In the genomic region with DNA sequence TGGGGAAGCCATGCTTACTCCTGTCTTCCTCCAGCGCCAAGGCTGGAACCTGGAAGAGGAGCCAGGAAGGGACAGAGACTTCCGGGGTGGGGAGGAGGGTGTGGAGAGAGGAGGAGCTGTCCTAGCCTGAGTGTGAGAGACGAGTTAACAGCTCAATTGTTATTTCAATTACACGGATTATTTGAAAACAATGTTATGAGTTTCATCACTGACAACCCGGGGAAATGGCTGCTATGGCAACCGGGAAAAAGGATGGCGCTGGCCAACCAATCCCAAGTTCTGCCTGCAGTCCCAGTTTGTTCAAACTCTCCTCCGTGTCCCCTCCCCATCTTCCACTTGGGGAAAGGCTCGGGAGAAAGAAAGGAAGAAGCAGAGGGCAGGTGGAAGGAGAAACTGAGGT, we compare ENCODE assay signal across 14 mouse cellular contexts. TPM values are rescaled to one million over a fixed set of nuclear protein-coding genes. Genes with fewer than 3 reads are reported as not detected.
DNase-seq lines count a peak whose midpoint lies in the region; ATAC-seq lines count a peak whose summit lies in the region.
"Had no signal": no experiment of that assay in that cellular context is flagged by ENCODE, and none has a peak within 500 bp of the region (broad histone marks: within the 10 kb centered on the region; RNA-seq: fewer than 3 reads in every experiment).

No protein-coding gene starts in this region.

- peaks cover 56% of the 10 kb centered on the region for H3K4me1 ChIP-seq in forebrain, embryonic 12.5 days
- H3K4me1 ChIP-seq in forebrain, embryonic 11.5 days (replicated peaks; ENCODE audit: control insufficient read depth, insufficient read depth, low read length): peaks cover 12% of the 10 kb centered on the region; the same call in 1 of the 2 replicates
- H3K4me1 ChIP-seq in hindbrain, embryonic 10.5 days (replicated peaks): peaks cover 74% of the 10 kb centered on the region
- H3K4me1 ChIP-seq in midbrain, embryonic 14.5 days (ENCODE audit: control insufficient read depth, insufficient read depth, low read length): peaks cover 43% of the 10 kb centered on the region
- H3K4me1 ChIP-seq in liver, embryonic 12.5 days: no peaks in the 10 kb centered on the region
- H3K4me1 ChIP-seq in kidney, embryonic 16.5 days (ENCODE audit: insufficient read depth, low read length): no peaks in the 10 kb centered on the region

- no peak overlapping the region for H3K9ac ChIP-seq in forebrain, embryonic 12.5 days
- H3K9ac ChIP-seq in forebrain, embryonic 11.5 days (ENCODE audit: low read length): no peak overlapping the region
- no peak overlapping the region for H3K9ac ChIP-seq in midbrain, embryonic 14.5 days (replicated peaks; ENCODE audit: low read length)
- H3K9ac ChIP-seq in liver, embryonic 12.5 days: no peak overlapping the region
- H3K9ac ChIP-seq in kidney, embryonic 16.5 days (replicated peaks; ENCODE audit: low read length): no peak overlapping the region

- peaks cover 50% of the 10 kb centered on the region for H3K27me3 ChIP-seq in forebrain, embryonic 12.5 days
- H3K27me3 ChIP-seq in forebrain, embryonic 11.5 days (ENCODE audit: control insufficient read depth, insufficient read depth, low read length): no peaks in the 10 kb centered on the region
- H3K27me3 ChIP-seq in hindbrain, embryonic 10.5 days (ENCODE audit: insufficient read depth, poor library complexity, severe bottlenecking): peaks cover 95% of the 10 kb centered on the region
- H3K27me3 ChIP-seq in midbrain, embryonic 14.5 days (ENCODE audit: control insufficient read depth, insufficient read depth, low read length): 0 out of 2 replicates have a peak, but pooled peaks cover 15% of the 10 kb centered on the region
- H3K27me3 ChIP-seq in liver, embryonic 12.5 days (replicated peaks): peaks cover 93% of the 10 kb centered on the region
- H3K27me3 ChIP-seq in kidney, embryonic 16.5 days (ENCODE audit: insufficient read depth, low read length): peaks cover 87% of the 10 kb centered on the region

- H3K27ac ChIP-seq in forebrain, embryonic 12.5 days: 0 out of 2 replicates have a peak overlapping the region, but pooled peaks have one; percentile 36
- no peak overlapping the region for H3K27ac ChIP-seq in forebrain, embryonic 11.5 days (ENCODE audit: low read depth, low read length)
- peak overlapping the region; percentile 70 for H3K27ac ChIP-seq in hindbrain, embryonic 10.5 days
- H3K27ac ChIP-seq in midbrain, embryonic 14.5 days (replicated peaks; ENCODE audit: low read depth, low read length): no peak overlapping the region
- no peak overlapping the region for H3K27ac ChIP-seq in liver, embryonic 12.5 days
- no peak overlapping the region for H3K27ac ChIP-seq in kidney, embryonic 16.5 days (ENCODE audit: low read length)
- H3K27ac ChIP-seq: heart, adult 2 months had no signal

- H3K4me3 ChIP-seq in forebrain, embryonic 12.5 days (replicated peaks): no peak overlapping the region
- no peak overlapping the region for H3K4me3 ChIP-seq in forebrain, embryonic 11.5 days (ENCODE audit: low read depth, low read length)
- H3K4me3 ChIP-seq in hindbrain, embryonic 10.5 days: peak overlapping the region; percentile 32
- H3K4me3 ChIP-seq in midbrain, embryonic 14.5 days (replicated peaks; ENCODE audit: low read depth, low read length): no peak overlapping the region
- no peak overlapping the region for H3K4me3 ChIP-seq in liver, embryonic 12.5 days
- H3K4me3 ChIP-seq in kidney, embryonic 16.5 days (ENCODE audit: low read length): no peak overlapping the region
- H3K4me3 ChIP-seq: heart, adult 2 months had no signal

- H3K9me3 ChIP-seq in forebrain, embryonic 12.5 days: no peaks in the 10 kb centered on the region
- H3K9me3 ChIP-seq in forebrain, embryonic 11.5 days (ENCODE audit: control insufficient read depth, low read length): no peaks in the 10 kb centered on the region
- H3K9me3 ChIP-seq in hindbrain, embryonic 10.5 days: no peaks in the 10 kb centered on the region
- H3K9me3 ChIP-seq in midbrain, embryonic 14.5 days (ENCODE audit: control insufficient read depth, low read length): no peaks in the 10 kb centered on the region
- H3K9me3 ChIP-seq in liver, embryonic 12.5 days (replicated peaks): no peaks in the 10 kb centered on the region
- no peaks in the 10 kb centered on the region for H3K9me3 ChIP-seq in kidney, embryonic 16.5 days (ENCODE audit: low read length)

- DNase-seq in forebrain, embryonic 11.5 days (ENCODE audit: low spot score): no peak
- peak; percentile 70 for DNase-seq in Muller cell, postnatal 12 days (ENCODE audit: inconsistent ontology term)
- DNase-seq in hindbrain, embryonic 10.5 days (ENCODE audit: low spot score): peak; percentile 71
- DNase-seq in midbrain, embryonic 14.5 days: peak; percentile 73
- no peak for DNase-seq in thymus, postnatal 0 days (ENCODE audit: low spot score)
- DNase-seq: adrenal gland, postnatal 14 days; cerebellum, adult 11 months; heart, adult 2 months; right cerebral cortex, adult 18-20 months; thymus, postnatal 14 days had no signal

- WGBS in forebrain, embryonic 12.5 days: 13% methylated on average over 9 of the region's 9 CpGs
- WGBS in forebrain, embryonic 11.5 days: 14% methylated on average over 9 of the region's 9 CpGs
- 8% methylated on average over 9 of the region's 9 CpGs for WGBS in hindbrain, embryonic 10.5 days
- 3% methylated on average over 9 of the region's 9 CpGs for WGBS in midbrain, embryonic 14.5 days
- 10% methylated on average over 9 of the region's 9 CpGs for WGBS in liver, embryonic 12.5 days (ENCODE audit: insufficient replicate concordance)
- WGBS in kidney, embryonic 16.5 days: 11% methylated on average over 9 of the region's 9 CpGs

- ATAC-seq in forebrain, embryonic 12.5 days (ENCODE audit: low FRiP score): no peak
- ATAC-seq in forebrain, embryonic 11.5 days (replicated peaks; ENCODE audit: low FRiP score): no peak
- ATAC-seq in midbrain, embryonic 14.5 days (ENCODE audit: low FRiP score, low TSS enrichment): no peak
- ATAC-seq in liver, embryonic 12.5 days: no peak
- ATAC-seq in kidney, embryonic 16.5 days (ENCODE audit: low FRiP score, low TSS enrichment): no peak

- no peaks in the 10 kb centered on the region for H3K36me3 ChIP-seq in forebrain, embryonic 12.5 days (replicated peaks)
- H3K36me3 ChIP-seq in forebrain, embryonic 11.5 days (ENCODE audit: control insufficient read depth, insufficient read depth, low read length): no peaks in the 10 kb centered on the region
- no peaks in the 10 kb centered on the region for H3K36me3 ChIP-seq in hindbrain, embryonic 10.5 days
- no peaks in the 10 kb centered on the region for H3K36me3 ChIP-seq in midbrain, embryonic 14.5 days (ENCODE audit: control insufficient read depth, insufficient read depth, low read length)
- no peaks in the 10 kb centered on the region for H3K36me3 ChIP-seq in liver, embryonic 12.5 days
- H3K36me3 ChIP-seq in kidney, embryonic 16.5 days (ENCODE audit: insufficient read depth, low read length): no peaks in the 10 kb centered on the region

- no peak overlapping the region for H3K4me2 ChIP-seq in forebrain, embryonic 12.5 days
- no peak overlapping the region for H3K4me2 ChIP-seq in forebrain, embryonic 11.5 days (ENCODE audit: low read depth, low read length, severe bottlenecking)
- H3K4me2 ChIP-seq in midbrain, embryonic 14.5 days (ENCODE audit: low read length): peak overlapping the region; percentile 21
- no peak overlapping the region for H3K4me2 ChIP-seq in liver, embryonic 12.5 days
- H3K4me2 ChIP-seq in kidney, embryonic 16.5 days (replicated peaks; ENCODE audit: low read depth, low read length): no peak overlapping the region

RNA-seq across cellular contexts. Expression of a gene that starts 12.7 kb away (rescaled TPM):
- 10.6 and 11.4 TPM in 2 replicates for polyA plus RNA-seq in forebrain, embryonic 12.5 days (2016; fragmentation: Nextera tagmentation; extraction: Ambion mirVana)
- polyA plus RNA-seq in forebrain, embryonic 11.5 days (2014; fragmentation: Nextera tagmentation; extraction: Ambion mirVana): 6.2 and 6.3 TPM in 2 replicates
- 4.4 and 8.7 TPM in 2 replicates for polyA plus RNA-seq in hindbrain, embryonic 10.5 days (2016; fragmentation: Nextera tagmentation; extraction: Ambion mirVana)
- polyA plus RNA-seq in midbrain, embryonic 14.5 days (2014; fragmentation: Nextera tagmentation; extraction: Ambion mirVana): 15.8 and 18.4 TPM in 2 replicates
- polyA plus RNA-seq in liver, embryonic 12.5 days (2016; fragmentation: Nextera tagmentation; extraction: Ambion mirVana): 0.04 and 0.07 TPM in 2 replicates
- polyA plus RNA-seq in kidney, embryonic 16.5 days (2015; fragmentation: Nextera tagmentation; extraction: Ambion mirVana): 0.77 and 0.98 TPM in 2 replicates
- polyA plus RNA-seq in thymus, postnatal 0 days (2015; fragmentation: Nextera tagmentation; extraction: Ambion mirVana): 0.14 and 0.21 TPM in 2 replicates
- polyA plus RNA-seq: liver, adult 2 months had no signal

Comparison
In these comparisons a context has a peak if more than half of its experiments do, and no peak if none do; other contexts are left out.
1. H3K27ac ChIP-seq: peak in forebrain, embryonic 12.5 days (single experiment) and hindbrain, embryonic 10.5 days (single experiment); none in forebrain, embryonic 11.5 days (single experiment), midbrain, embryonic 14.5 days (single experiment), liver, embryonic 12.5 days (single experiment) and kidney, embryonic 16.5 days (single experiment).
2. DNase-seq: peak in Muller cell, postnatal 12 days (single experiment), hindbrain, embryonic 10.5 days (single experiment) and midbrain, embryonic 14.5 days (single experiment); none in forebrain, embryonic 11.5 days (single experiment) and thymus, postnatal 0 days (single experiment).